Comparison of ENCODE assay signal across 9 mouse cellular contexts in genomic region chr15:40144221-40144620, GRCm38 (mm10). TPM values are rescaled to one million over a fixed set of nuclear protein-coding genes. Genes with fewer than 3 reads are reported as not detected.
DNase-seq lines count a peak whose midpoint lies in the region.
"Had no signal": no experiment of that assay in that cellular context is flagged by ENCODE, and none has a peak within 500 bp of the region (broad histone marks: within the 10 kb centered on the region; RNA-seq: fewer than 3 reads in every experiment).

No protein-coding gene starts in this region.

- no peak overlapping the region for H3K4me3 ChIP-seq in embryonic facial prominence, embryonic 10.5 days

- H3K27me3 ChIP-seq in embryonic facial prominence, embryonic 10.5 days (replicated peaks; ENCODE audit: low read depth, poor library complexity, severe bottlenecking): no peaks in the 10 kb centered on the region

- no peaks in the 10 kb centered on the region for H3K9me3 ChIP-seq in embryonic facial prominence, embryonic 10.5 days

- DNase-seq in adrenal gland, postnatal 10 days: peak; percentile 36
- DNase-seq in adrenal gland, postnatal 4 days (ENCODE audit: low spot score in 2 of 2): no peak
- peak; percentile 34 for DNase-seq in lung, postnatal 10 days
- DNase-seq in lung, adult 18-20 months: no peak
- DNase-seq in embryonic facial prominence, embryonic 10.5 days (ENCODE audit: low spot score): peak; percentile 32
- peak; percentile 44 to 47 for DNase-seq in kidney, postnatal 4 days
- peak; percentile 76 for DNase-seq in retina, embryonic 14.5 days (ENCODE audit: low spot score)
- DNase-seq in gastrocnemius, adult 8-10 months (ENCODE audit: low spot score in 2 of 2): no peak

- WGBS in embryonic facial prominence, embryonic 10.5 days: 51% methylated on average over 7 of the region's 7 CpGs

- no peaks in the 10 kb centered on the region for H3K4me1 ChIP-seq in embryonic facial prominence, embryonic 10.5 days

- H3K27ac ChIP-seq in embryonic facial prominence, embryonic 10.5 days (replicated peaks): no peak overlapping the region

- H3K36me3 ChIP-seq in embryonic facial prominence, embryonic 10.5 days (replicated peaks): no peaks in the 10 kb centered on the region

RNA-seq across cellular contexts. Expression of gene 9330182O14Rik, which starts 10.1 kb away (rescaled TPM):
- under 1 TPM in 1 of 2 experiments, not detected in 1; 0.27 TPM for total RNA-seq in adrenal gland, postnatal 10 days (2021)
- under 1 TPM; 0.48 to 0.68 TPM for total RNA-seq in adrenal gland, postnatal 4 days (2021)
- polyA plus RNA-seq in embryonic facial prominence, embryonic 10.5 days (2016; fragmentation: Nextera tagmentation; extraction: Ambion mirVana): not detected in 2 replicates
- total RNA-seq in gastrocnemius, adult 8-10 months (2022): not detected
- polyA plus RNA-seq: liver, embryonic 16.5 days had no signal

Comparison
In these comparisons a context has a peak if more than half of its experiments do, and no peak if none do; other contexts are left out.
1. DNase-seq: peak in adrenal gland, postnatal 10 days (single experiment), lung, postnatal 10 days (single experiment), embryonic facial prominence, embryonic 10.5 days (single experiment), kidney, postnatal 4 days (2 of 2) and retina, embryonic 14.5 days (single experiment); none in adrenal gland, postnatal 4 days (0 of 2), lung, adult 18-20 months (0 of 2) and gastrocnemius, adult 8-10 months (0 of 2).